Mouse (Mus musculus) ES-E14 (cell line): ENCODE measurements around the gene Plac8.

Experiments used
- HCFC1 ChIP-seq: IDR thresholded peaks from 2 replicates; pipeline ENCODE4 v1.6.1; 2012; ENCODE audit warnings: low read length, inconsistent platforms, borderline replicate concordance; ENCODE audit not compliant: insufficient read depth
- MAFK ChIP-seq: IDR thresholded peaks from 2 replicates; pipeline ENCODE4 v1.6.1; 2014; ENCODE audit warnings: mild to moderate bottlenecking, low read depth, low read length, inconsistent platforms; ENCODE audit not compliant: insufficient read depth

GRCm38 (mm10) chr5:100546294-100547080 lies 25.6 kb downstream of the Plac8 start:
- TF ChIP-seq MAFK (no peak), HCFC1 (no peak)
